Mouse (Mus musculus) intestine, embryonic 16.5 days (tissue): ENCODE results near the gene Gsdma3. TPM values are rescaled to one million over a fixed set of nuclear protein-coding genes. Genes with fewer than 3 reads are reported as not detected.

ENCODE experiments used
- polyA plus RNA-seq: library from polyadenylated mRNA; unstranded; fragments of >200 nt; fragmentation: Nextera tagmentation; extraction: Ambion mirVana; gene quantifications from 2 replicates; pipeline ENCODE4 v1.2.1, GENCODE M21; 2015

The Gsdma3 gene
- polyA plus RNA-seq, 1 experiment from 2014 or later = not detected

Other genes with a start within 250 kb of the Gsdma3 start
- gene Tcap, start 242.5 kb upstream of the Gsdma3 start, polyA plus RNA-seq = 0.28 TPM in 1 of 2 replicates, not detected in the other
- 0.16 TPM in 1 of 2 replicates, not detected in the other for gene Pnmt, start 239.9 kb upstream of the Gsdma3 start, polyA plus RNA-seq
- gene Pgap3, start 225.9 kb upstream of the Gsdma3 start, polyA plus RNA-seq = 19.5 and 20.4 TPM in 2 replicates
- 33.8 and 37.5 TPM in 2 replicates for gene Erbb2, start 213.9 kb upstream of the Gsdma3 start, polyA plus RNA-seq
- gene Mien1, start 187.4 kb upstream of the Gsdma3 start, polyA plus RNA-seq = 279 and 304 TPM in 2 replicates
- gene Grb7, start 180.0 kb upstream of the Gsdma3 start, polyA plus RNA-seq = 87.1 and 87.3 TPM in 2 replicates
- gene Ikzf3, start 80.3 kb upstream of the Gsdma3 start, polyA plus RNA-seq = 0.23 and 0.24 TPM in 2 replicates
- gene Zpbp2, start 75.3 kb upstream of the Gsdma3 start, polyA plus RNA-seq = 0.92 and 1.0 TPM in 2 replicates
- gene Ormdl3, start 39.0 kb upstream of the Gsdma3 start, polyA plus RNA-seq = 62.9 and 65.2 TPM in 2 replicates
- not detected in 2 replicates for gene Lrrc3c, start 28.1 kb upstream of the Gsdma3 start, polyA plus RNA-seq
- 0.33 and 0.57 TPM in 2 replicates for gene Gm12355, start 699 bp upstream of the Gsdma3 start, polyA plus RNA-seq
- 0.58 and 0.93 TPM in 2 replicates for gene Gsdma2, start 20.4 kb downstream of the Gsdma3 start, polyA plus RNA-seq
- gene Gsdma, start 38.0 kb downstream of the Gsdma3 start, polyA plus RNA-seq = 0.06 TPM in 1 of 2 replicates, not detected in the other
- 169 and 181 TPM in 2 replicates for gene Psmd3, start 56.2 kb downstream of the Gsdma3 start, polyA plus RNA-seq
- 0.10 TPM in 1 of 2 replicates, not detected in the other for gene Csf3, start 74.9 kb downstream of the Gsdma3 start, polyA plus RNA-seq
- gene Med24, start 103.1 kb downstream of the Gsdma3 start, polyA plus RNA-seq = 36.8 and 38.5 TPM in 2 replicates
- gene Thra, start 114.3 kb downstream of the Gsdma3 start, polyA plus RNA-seq = 41.5 and 42.0 TPM in 2 replicates
- 2.3 and 2.7 TPM in 2 replicates for gene Nr1d1, start 149.0 kb downstream of the Gsdma3 start, polyA plus RNA-seq
- gene Msl1, start 169.2 kb downstream of the Gsdma3 start, polyA plus RNA-seq = 13.5 and 14.5 TPM in 2 replicates
- gene Casc3, start 178.5 kb downstream of the Gsdma3 start, polyA plus RNA-seq = 23.1 and 24.3 TPM in 2 replicates
- 0.67 and 1.1 TPM in 2 replicates for gene Rapgefl1, start 210.4 kb downstream of the Gsdma3 start, polyA plus RNA-seq
- gene Wipf2, start 237.3 kb downstream of the Gsdma3 start, polyA plus RNA-seq = 3.4 and 3.5 TPM in 2 replicates